Mouse (Mus musculus) kidney, embryonic 16.5 days (tissue): ENCODE measurements around the gene Cacna2d3. TPM values are rescaled to one million over a fixed set of nuclear protein-coding genes. Genes with fewer than 3 reads are reported as not detected.

Experiments used
- ATAC-seq: fragments of 200-750 bp; cut with Nextera tagmentation; 2 replicates; pipeline ENCODE4 v1.8.0; 2017; ENCODE audit warnings: moderate TSS enrichment; ENCODE audit not compliant: low FRiP score, low TSS enrichment
- H3K27ac ChIP-seq: fragments of 300-500 bp; sonication (generic); 2 replicates; pipeline ENCODE4 v1.5.1; 2014; ENCODE audit warnings: low read length
- H3K27me3 ChIP-seq: fragments of 300-500 bp; sonication (generic); 2 replicates; pipeline ENCODE4 v1.6.1; 2014; ENCODE audit warnings: low read length, control low read depth, mixed read lengths; ENCODE audit not compliant: insufficient read depth
- H3K36me3 ChIP-seq: fragments of 300-500 bp; sonication (generic); 2 replicates; pipeline ENCODE4 v1.6.1; 2014; ENCODE audit warnings: low read length, control low read depth, mixed read lengths; ENCODE audit not compliant: insufficient read depth
- H3K4me1 ChIP-seq: fragments of 300-500 bp; sonication (generic); 2 replicates; pipeline ENCODE4 v1.6.1; 2014; ENCODE audit warnings: low read length, control low read depth, mixed read lengths; ENCODE audit not compliant: insufficient read depth
- H3K4me2 ChIP-seq: fragments of 300-500 bp; sonication (generic); replicated peaks from 2 replicates; pipeline ENCODE4 v1.6.1; 2014; ENCODE audit warnings: low read depth, low read length
- H3K4me3 ChIP-seq: fragments of 300-500 bp; sonication (generic); 2 replicates; pipeline ENCODE4 v1.5.1; 2014; ENCODE audit warnings: mild to moderate bottlenecking, low read length
- H3K9ac ChIP-seq: fragments of 300-500 bp; sonication (generic); replicated peaks from 2 replicates; pipeline ENCODE4 v1.6.1; 2014; ENCODE audit warnings: low read length
- H3K9me3 ChIP-seq: fragments of 300-500 bp; sonication (generic); 2 replicates; pipeline ENCODE4 v1.6.1; 2016; ENCODE audit warnings: low read length, control low read depth
- WGBS: fragments of 180-500 bp; shearing (Covaris S2); extraction: QIAGEN DNeasy Blood & Tissue Kit; methylation state at CpG from one replicate; pipeline ENCODE4 v1.1.7; 2014; 5-methylcytosine and 5-hydroxymethylcytosine counted together
- polyA plus RNA-seq: library from polyadenylated mRNA; unstranded; fragments of >200 nt; fragmentation: Nextera tagmentation; extraction: Ambion mirVana; gene quantifications from 2 replicates; pipeline ENCODE4 v1.2.1, GENCODE M21; 2015

Cacna2d3 gene
- polyA plus RNA-seq, 1 experiment from 2014 or later, result 2.8 TPM

DNA sequence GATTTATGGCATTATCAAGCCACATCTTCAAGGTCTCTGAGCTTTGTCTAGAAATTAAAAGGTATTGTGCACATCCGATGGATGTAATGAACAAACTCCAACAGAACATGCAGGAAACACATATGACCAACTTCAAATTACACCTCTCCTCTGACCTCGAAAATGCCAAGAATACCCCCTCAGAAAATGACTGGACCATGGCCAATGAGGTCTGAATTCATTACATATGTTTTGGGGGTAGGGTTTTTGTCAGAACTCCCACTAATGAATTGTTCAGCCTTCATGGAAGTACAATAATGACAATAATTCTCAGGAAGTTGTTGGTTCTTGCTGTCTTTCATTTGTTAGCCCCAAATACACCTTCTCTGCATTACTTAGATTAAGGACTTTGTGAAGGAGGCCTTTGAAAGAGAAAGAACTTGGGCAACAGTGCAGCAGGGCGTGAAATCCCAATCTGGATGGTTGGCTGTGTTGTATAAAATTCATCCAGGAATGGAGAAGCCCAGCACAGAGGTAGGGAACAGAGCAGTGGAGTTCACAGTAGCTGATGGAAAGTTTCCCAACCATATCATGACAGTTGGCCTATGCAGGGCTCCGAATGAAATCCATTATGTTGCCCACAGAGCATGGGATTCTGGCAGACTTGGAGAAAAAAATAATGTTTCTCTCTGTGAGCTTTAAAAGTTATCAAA lies 499.3 kb downstream of the Cacna2d3 start:
- WGBS, result 80% methylated on average over 4 of the region's 4 CpGs
- Histone ChIP-seq H3K4me1 (no peaks in the 10 kb centered on the region), H3K27ac (no peak overlapping the region), H3K9me3 (no peaks in the 10 kb centered on the region), H3K36me3 (no peaks in the 10 kb centered on the region), H3K9ac (no peak overlapping the region), H3K27me3 (no peaks in the 10 kb centered on the region), H3K4me3 (no peak overlapping the region), H3K4me2 (no peak overlapping the region)
- ATAC-seq, result no peak

GRCm38 (mm10) chr14:29216106-29216505 lies 505.6 kb downstream of the Cacna2d3 start:
- no peak overlapping the region for H3K9ac ChIP-seq
- no peak for ATAC-seq
- no peaks in the 10 kb centered on the region for H3K27me3 ChIP-seq
- no peak overlapping the region for H3K27ac ChIP-seq
- WGBS, result 86% methylated on average over 1 of the region's 1 CpGs
- H3K9me3 ChIP-seq, result no peaks in the 10 kb centered on the region
- no peaks in the 10 kb centered on the region for H3K36me3 ChIP-seq
- no peak overlapping the region for H3K4me2 ChIP-seq
- H3K4me3 ChIP-seq, result no peak overlapping the region
- no peaks in the 10 kb centered on the region for H3K4me1 ChIP-seq

GRCm38 (mm10) chr14:29204967-29205268 lies 516.7 kb downstream of the Cacna2d3 start:
- H3K36me3 ChIP-seq, result no peaks in the 10 kb centered on the region
- no peaks in the 10 kb centered on the region for H3K9me3 ChIP-seq
- ATAC-seq, result no peak
- no peak overlapping the region for H3K4me3 ChIP-seq
- H3K27ac ChIP-seq, result no peak overlapping the region
- no peak overlapping the region for H3K4me2 ChIP-seq
- no peak overlapping the region for H3K9ac ChIP-seq
- no peaks in the 10 kb centered on the region for H3K4me1 ChIP-seq
- 45% methylated on average over 1 of the region's 1 CpGs for WGBS
- H3K27me3 ChIP-seq, result no peaks in the 10 kb centered on the region

DNA sequence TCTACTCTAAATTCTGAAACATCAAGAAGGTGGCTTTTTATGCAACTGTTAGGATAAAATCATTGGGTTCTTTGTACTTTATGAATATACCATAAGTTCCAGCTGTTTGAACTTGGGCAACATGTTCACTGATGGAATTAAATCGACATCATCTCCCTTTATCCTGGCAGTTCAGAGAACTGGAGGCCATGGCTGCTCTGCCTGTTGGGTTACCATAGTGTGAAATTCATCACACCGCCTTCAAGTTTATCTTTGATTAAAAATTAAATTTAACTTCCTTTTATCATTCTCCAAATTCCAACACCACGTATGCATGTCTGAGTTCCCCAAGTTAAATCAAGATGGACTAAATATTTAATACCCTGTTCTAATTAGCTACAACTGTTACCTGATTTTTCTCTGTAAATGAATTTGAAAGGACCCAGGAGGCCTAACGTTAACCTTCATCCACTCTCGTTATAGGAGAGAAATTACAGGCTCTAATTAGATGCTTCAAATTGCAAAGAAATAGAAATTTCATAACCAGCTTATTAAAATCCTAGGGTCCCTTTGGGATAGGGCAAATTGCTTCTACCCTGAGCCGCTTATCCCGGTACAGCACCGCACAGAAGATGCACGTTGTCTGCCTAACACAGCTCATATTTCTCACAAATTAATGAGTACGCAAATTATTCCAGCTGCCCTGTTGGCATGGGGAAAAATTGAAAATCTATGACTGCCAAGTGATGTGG lies 517.3 kb downstream of the Cacna2d3 start:
- no peaks in the 10 kb centered on the region for H3K4me1 ChIP-seq
- H3K27me3 ChIP-seq, result no peaks in the 10 kb centered on the region
- no peak for ATAC-seq
- H3K4me2 ChIP-seq, result no peak overlapping the region
- H3K27ac ChIP-seq, result no peak overlapping the region
- no peaks in the 10 kb centered on the region for H3K9me3 ChIP-seq
- no peaks in the 10 kb centered on the region for H3K36me3 ChIP-seq
- WGBS, result 85% methylated on average over 10 of the region's 10 CpGs
- H3K9ac ChIP-seq, result no peak overlapping the region
- H3K4me3 ChIP-seq, result no peak overlapping the region

DNA sequence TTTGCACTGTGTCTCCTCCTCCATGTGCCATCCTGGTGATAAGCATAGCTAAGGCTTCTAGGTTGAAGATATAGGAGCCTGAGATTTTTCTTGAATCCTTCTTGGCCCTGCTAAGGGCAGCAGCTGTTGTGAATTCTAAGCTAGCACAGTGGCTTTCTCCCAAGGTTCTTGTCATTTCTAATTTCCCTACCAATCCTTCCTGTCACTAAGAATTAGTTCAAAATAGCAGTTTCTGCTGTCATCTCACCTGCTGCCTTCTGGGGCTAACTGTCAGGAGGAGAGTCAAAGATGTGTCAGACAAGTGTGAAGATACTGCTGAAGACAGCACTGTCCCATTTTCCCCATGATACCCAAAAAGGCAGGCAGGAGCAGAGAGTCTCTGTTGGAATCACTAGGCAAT lies 525.5 kb downstream of the Cacna2d3 start:
- Histone ChIP-seq H3K4me2 (no peak overlapping the region), H3K27ac (no peak overlapping the region), H3K9me3 (no peaks in the 10 kb centered on the region), H3K27me3 (no peaks in the 10 kb centered on the region), H3K9ac (no peak overlapping the region), H3K4me3 (no peak overlapping the region), H3K4me1 (no peaks in the 10 kb centered on the region), H3K36me3 (no peaks in the 10 kb centered on the region)
- ATAC-seq, result no peak

- 87% methylated on average over 3 of the region's 3 CpGs for WGBS
- ATAC-seq, result no peak
Measured at GRCm38 (mm10) chr14:29191426-29191825, 530.2 kb downstream of the Cacna2d3 start.

GRCm38 (mm10) chr14:29183730-29184129 lies 537.9 kb downstream of the Cacna2d3 start:
- H3K27me3 ChIP-seq, result no peaks in the 10 kb centered on the region
- no peak overlapping the region for H3K9ac ChIP-seq
- H3K4me1 ChIP-seq, result peaks cover 10% of the 10 kb centered on the region
- H3K36me3 ChIP-seq, result no peaks in the 10 kb centered on the region
- H3K4me2 ChIP-seq, result no peak overlapping the region
- no peak for ATAC-seq
- H3K4me3 ChIP-seq, result no peak overlapping the region
- H3K9me3 ChIP-seq, result no peaks in the 10 kb centered on the region
- 84% methylated on average over 5 of the region's 5 CpGs for WGBS
- H3K27ac ChIP-seq, result no peak overlapping the region

More at GRCm38 (mm10) chr14:29191426-29191825, 530.2 kb downstream of the Cacna2d3 start:
- no peak overlapping the region for H3K4me2 ChIP-seq
- no peaks in the 10 kb centered on the region for H3K27me3 ChIP-seq
- H3K27ac ChIP-seq, result no peak overlapping the region
- H3K36me3 ChIP-seq, result no peaks in the 10 kb centered on the region
- no peaks in the 10 kb centered on the region for H3K4me1 ChIP-seq
- H3K4me3 ChIP-seq, result no peak overlapping the region
- H3K9ac ChIP-seq, result no peak overlapping the region
- H3K9me3 ChIP-seq, result no peaks in the 10 kb centered on the region

- 32% methylated on average over 11 of the region's 11 CpGs for WGBS
- Histone ChIP-seq H3K4me2 (no peak overlapping the region), H3K9ac (no peak overlapping the region), H3K36me3 (no peaks in the 10 kb centered on the region), H3K9me3 (no peaks in the 10 kb centered on the region), H3K4me3 (no peak overlapping the region), H3K27ac (no peak overlapping the region), H3K4me1 (peaks cover 12% of the 10 kb centered on the region), H3K27me3 (no peaks in the 10 kb centered on the region)
- no peak for ATAC-seq
Measured at GRCm38 (mm10) chr14:29179397-29179888, 542.2 kb downstream of the Cacna2d3 start.

- peak; percentile 73 for ATAC-seq
- Histone ChIP-seq H3K9ac (no peak overlapping the region), H3K27ac (no peak overlapping the region), H3K27me3 (no peaks in the 10 kb centered on the region), H3K4me1 (peaks cover 12% of the 10 kb centered on the region), H3K36me3 (no peaks in the 10 kb centered on the region), H3K4me3 (no peak overlapping the region), H3K4me2 (0 out of 2 replicates have a peak overlapping the region, but pooled peaks have one; percentile 10), H3K9me3 (no peaks in the 10 kb centered on the region)
- 16% methylated on average over 15 of the region's 15 CpGs for WGBS
Measured at GRCm38 (mm10) chr14:29178695-29179396, 542.8 kb downstream of the Cacna2d3 start.

DNA sequence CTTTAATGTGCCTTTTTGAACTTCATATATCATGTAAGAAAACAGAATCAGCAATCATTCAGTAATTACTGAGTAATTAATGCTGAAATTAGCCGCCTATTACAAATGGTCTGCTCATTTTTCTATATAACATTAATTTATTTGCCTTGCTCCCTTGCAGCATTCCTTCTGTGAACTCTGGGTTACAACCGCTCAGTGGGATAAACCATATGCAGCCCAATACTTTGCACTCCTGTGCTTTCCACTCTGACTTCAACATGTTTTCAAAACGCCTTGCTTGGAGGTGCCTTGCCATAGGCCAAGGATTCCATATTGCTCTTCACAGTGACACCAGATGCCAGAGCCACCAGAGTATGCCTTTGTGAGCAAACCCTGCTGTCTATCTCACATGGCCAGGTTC lies 546.9 kb downstream of the Cacna2d3 start:
- ATAC-seq, result 0 out of 2 replicates have a peak, but pooled peaks have one; percentile 54
- no peak overlapping the region for H3K27ac ChIP-seq
- H3K27me3 ChIP-seq, result no peaks in the 10 kb centered on the region
- H3K4me3 ChIP-seq, result no peak overlapping the region
- no peak overlapping the region for H3K4me2 ChIP-seq
- H3K36me3 ChIP-seq, result no peaks in the 10 kb centered on the region
- no peak overlapping the region for H3K9ac ChIP-seq
- WGBS, result 53% methylated on average over 3 of the region's 3 CpGs
- no peaks in the 10 kb centered on the region for H3K9me3 ChIP-seq
- peaks cover 12% of the 10 kb centered on the region for H3K4me1 ChIP-seq
